Mouse (Mus musculus) E14TG2a.4 (cell line): ENCODE results near the gene Olfr1246.

ENCODE experiments used
- CTCF ChIP-seq: conservative IDR thresholded peaks from 2 replicates; pipeline ENCODE4 v1.5.1; 2014; ENCODE audit warnings: low read length
- NANOG ChIP-seq: IDR thresholded peaks from 2 replicates; pipeline ENCODE4 v1.6.1; 2014; ENCODE audit warnings: borderline replicate concordance, low read length, mixed read lengths

DNA sequence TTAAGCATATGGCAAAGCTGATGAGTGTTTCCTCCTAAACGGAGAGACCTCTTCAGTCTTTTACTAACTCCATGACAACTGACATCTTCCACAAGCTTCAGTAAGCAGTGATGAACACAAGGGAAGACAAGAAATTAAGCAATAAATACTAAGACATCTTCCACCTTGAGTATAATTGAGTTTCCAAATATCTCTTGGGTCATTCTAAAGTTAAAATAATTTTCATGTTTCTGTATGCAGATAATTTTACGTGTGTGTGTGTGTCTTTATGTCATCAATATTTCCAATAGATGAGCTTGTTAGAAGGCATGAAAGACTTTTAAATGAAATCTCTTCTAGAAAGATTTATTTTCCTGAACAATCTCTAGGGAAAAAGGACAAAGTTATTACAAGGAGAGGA, at the start of gene Olfr1246:
- no peak for TF ChIP-seq CTCF
- TF ChIP-seq NANOG = no peak
